Mouse (Mus musculus) liver, adult 2 months (tissue): ENCODE measurements at regions not wholly inside any gene's neighbourhood (a gene's known extent, or its start where the extent isn't known, plus 50 kb on each side); places are given as distances from the start of the nearest gene placed in this dataset.

Source experiments
- CTCF ChIP-seq: fragments of 200-500 bp; IDR thresholded peaks from 2 replicates; pipeline ENCODE4 v1.5.1; 2011; ENCODE audit warnings: low read depth, low read length, control low read depth
- POLR2A ChIP-seq: fragments of 200-500 bp; IDR thresholded peaks from 2 replicates; pipeline ENCODE4 v1.6.1; 2011; ENCODE audit warnings: low read length, control low read depth; ENCODE audit not compliant: insufficient read depth; ENCODE audit errors: extremely low read depth

GRCm38 (mm10) chr8:8869338-8869737, 179.0 kb upstream of the Arglu1 start:
- TF ChIP-seq POLR2A, result no peak
- TF ChIP-seq CTCF, result no peak
